Mouse (Mus musculus) layer of hippocampus, adult 6 months (tissue): ENCODE results near the gene Oaf. TPM values are rescaled to one million over a fixed set of nuclear protein-coding genes. Genes with fewer than 3 reads are reported as not detected.

ENCODE experiments used
- long read RNA-seq, 2 experiments: library from polyadenylated mRNA; unstranded; transcript quantifications; one replicate each; pipeline ENCODE4 v2.0.0; 2019 to 2020
- polyA plus RNA-seq: library from polyadenylated mRNA; unstranded; fragments of <200 nt; fragmentation: Nextera tagmentation; gene quantifications from 2 replicates; pipeline ENCODE4 v1.2.3, GENCODE M21; 2021

The Oaf gene
- 8.2 and 11.7 TPM in 2 replicates for polyA plus RNA-seq
- long read RNA-seq, experiment 1, transcript Oaf-201 (4 exons, 2,526 nt): major isoform, 15 of 21 reads
- long read RNA-seq, experiment 1, partial matches to known transcripts: 0 of 21 reads
- long read RNA-seq, experiment 1, other reads (novel, unspliced or antisense): 6 of 21 reads
- long read RNA-seq, experiment 2, transcript Oaf-201 (4 exons, 2,526 nt): major isoform, 87 of 90 reads
- long read RNA-seq, experiment 2, partial matches to known transcripts: 0 of 90 reads
- long read RNA-seq, experiment 2, other reads (novel, unspliced or antisense): 3 of 90 reads

GRCm38 (mm10) chr9:43239712-43240593 lies at the start of gene Oaf:
Gene Oaf (minus strand): TSS chr9:43239911.

GRCm38 (mm10) chr9:43210190-43210682 lies 29.5 kb downstream of the Oaf start, which contains the start of gene Pou2f3:
Gene Pou2f3 (minus strand): TSS chr9:43210369.

Other genes starting within 250 kb of the Oaf start
- 7.2 and 8.2 TPM in 2 replicates for gene Arhgef12, start 132.7 kb downstream of the Oaf start, polyA plus RNA-seq
- 13.0 and 15.6 TPM in 2 replicates for gene Tmem136, start 123.3 kb downstream of the Oaf start, polyA plus RNA-seq
- gene Pou2f3, start 29.5 kb downstream of the Oaf start, polyA plus RNA-seq: 0.20 and 0.28 TPM in 2 replicates
- 0.21 and 0.40 TPM in 2 replicates for gene Trim29, start 70.9 kb upstream of the Oaf start, polyA plus RNA-seq